Mouse (Mus musculus): ENCODE results near the gene Ank3.

Ank3 gene

GRCm38 (mm10) chr10:69716907-69717306 is 318.3 kb downstream of the Ank3 start:
- DNase-seq (ENCODE audit: low read depth, low spot score): no peak

- DNase-seq (ENCODE audit: low read depth, low spot score): no peak
These were observed 320.8 kb downstream of the Ank3 start for GRCm38 (mm10) chr10:69719421-69719820.

DNA sequence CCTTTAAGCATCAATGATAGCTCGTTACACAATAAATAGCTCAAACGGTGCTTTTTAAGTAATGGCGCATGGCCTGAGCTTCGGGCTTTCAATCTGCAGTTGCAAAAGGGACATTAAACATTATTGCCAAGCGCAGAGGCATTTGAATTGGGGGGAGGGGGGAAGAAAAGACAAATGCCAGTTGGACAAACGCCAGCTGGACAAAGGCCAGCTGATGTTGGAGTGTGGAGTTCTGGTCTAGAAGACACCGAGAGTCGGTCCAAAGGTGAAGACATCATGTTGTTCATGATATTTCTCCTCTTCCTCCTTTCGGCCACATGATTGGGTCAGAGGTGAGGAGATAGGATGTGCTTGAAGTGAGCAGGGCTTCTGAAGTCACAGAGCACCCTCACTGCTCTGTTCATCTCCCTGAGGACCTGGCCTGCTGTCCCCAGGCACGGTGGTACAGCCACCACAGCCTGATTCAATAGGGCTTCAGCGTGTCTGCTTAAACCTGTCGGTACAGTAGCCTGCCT is 321.4 kb downstream of the Ank3 start:
- peak; percentile 36 for DNase-seq (ENCODE audit: low read depth, low spot score)

- DNase-seq (ENCODE audit: low read depth, low spot score): no peak
These were observed 321.9 kb downstream of the Ank3 start for GRCm38 (mm10) chr10:69720452-69720851.

- no peak for DNase-seq (ENCODE audit: low read depth, low spot score)
These were observed 322.4 kb downstream of the Ank3 start for GRCm38 (mm10) chr10:69720899-69721490.

- DNase-seq (ENCODE audit: low read depth, low spot score): no peak
These were observed 325.6 kb downstream of the Ank3 start for GRCm38 (mm10) chr10:69724159-69724558.

GRCm38 (mm10) chr10:69725078-69725477 is 326.5 kb downstream of the Ank3 start:
- DNase-seq (ENCODE audit: low read depth, low spot score): no peak

- DNase-seq (ENCODE audit: low read depth, low spot score): no peak
These were observed 327.7 kb downstream of the Ank3 start for GRCm38 (mm10) chr10:69726265-69726664.

DNA sequence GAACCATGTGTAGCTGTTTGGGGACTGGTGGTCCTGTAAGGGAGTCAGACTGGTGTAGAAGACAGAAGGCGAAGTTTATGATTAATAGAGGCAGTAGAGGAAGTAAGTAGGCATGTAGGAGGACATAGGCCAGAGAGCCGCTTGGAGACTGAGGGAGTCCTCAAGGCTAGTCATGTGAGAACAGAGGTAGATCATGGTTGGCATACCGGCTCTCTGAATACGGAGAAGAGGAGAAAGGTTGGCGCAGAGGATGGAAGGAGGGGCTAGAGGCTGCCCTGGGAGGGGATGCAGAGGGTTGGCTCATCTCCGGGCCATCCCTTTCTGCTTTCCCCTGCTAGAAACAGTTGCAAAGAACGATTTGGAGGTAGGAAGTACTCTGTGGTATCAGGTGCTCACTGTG is 328.2 kb downstream of the Ank3 start:
- DNase-seq (ENCODE audit: low read depth, low spot score): no peak

DNA sequence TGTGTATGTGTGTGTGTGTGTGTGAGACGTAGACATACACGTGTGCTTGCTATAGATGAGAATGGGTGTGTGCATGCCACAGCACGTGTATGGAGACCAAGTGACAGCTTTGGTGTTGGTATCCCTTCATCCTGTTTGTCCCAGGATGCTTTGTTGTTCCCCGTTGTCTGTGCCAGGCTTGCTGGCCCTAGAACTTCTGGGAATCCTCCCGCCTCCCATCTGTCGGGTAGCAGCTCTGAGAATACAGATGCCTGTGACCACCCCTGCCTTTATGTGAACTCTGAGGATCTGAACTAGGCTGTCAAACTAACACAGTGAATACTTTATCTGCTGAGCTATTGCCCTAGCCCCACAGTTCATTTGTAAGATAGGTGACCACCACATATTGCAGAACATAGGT is 330.3 kb downstream of the Ank3 start:
- DNase-seq (ENCODE audit: low read depth, low spot score): no peak

- DNase-seq (ENCODE audit: low read depth, low spot score): no peak
These were observed 331.8 kb downstream of the Ank3 start for GRCm38 (mm10) chr10:69730351-69730871.

GRCm38 (mm10) chr10:69731341-69731740 is 332.8 kb downstream of the Ank3 start:
- no peak for DNase-seq (ENCODE audit: low read depth, low spot score)

DNA sequence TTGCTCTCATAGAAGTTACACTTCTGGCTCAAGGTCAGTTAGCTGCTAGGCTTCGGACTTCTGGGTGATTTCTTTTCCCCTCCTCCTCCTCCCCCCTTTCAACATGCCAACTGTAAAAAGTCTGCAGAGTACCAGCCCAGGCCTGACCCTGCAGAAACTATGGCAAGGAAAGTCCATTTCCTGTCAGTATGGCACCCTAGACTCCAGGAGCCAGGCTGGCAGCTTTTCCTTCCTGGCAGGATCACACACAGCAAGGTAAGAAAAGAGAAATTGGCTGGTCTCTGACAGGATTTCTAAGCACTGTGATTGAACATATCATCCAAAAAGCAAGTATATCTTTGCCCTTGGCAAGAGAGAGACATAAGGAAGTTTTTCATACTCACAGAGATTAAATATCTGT is 333.3 kb downstream of the Ank3 start:
- DNase-seq (ENCODE audit: low read depth, low spot score): no peak

DNA sequence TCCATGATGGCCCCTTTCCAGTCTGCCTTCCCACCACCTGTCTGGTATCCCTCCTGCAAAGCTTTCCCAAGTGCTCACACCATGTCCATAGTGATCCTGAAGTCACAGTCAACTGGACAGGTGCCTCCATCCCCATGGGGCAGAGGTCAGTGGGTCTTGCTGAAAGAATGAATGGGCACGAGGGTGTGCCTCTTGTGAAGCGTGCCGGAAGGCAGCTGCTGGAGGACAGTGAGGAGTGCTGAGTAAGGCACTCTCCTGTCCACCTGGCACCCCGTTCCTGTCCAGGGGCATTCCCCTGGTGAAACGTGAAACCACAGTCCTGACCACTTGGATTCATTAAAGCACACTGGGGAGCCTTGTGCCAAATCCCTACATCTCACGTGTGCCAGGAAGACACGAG is 337.7 kb downstream of the Ank3 start:
- no peak for DNase-seq (ENCODE audit: low read depth, low spot score)

- peak; percentile 21 for DNase-seq (ENCODE audit: low read depth, low spot score)
These were observed 340.2 kb downstream of the Ank3 start for GRCm38 (mm10) chr10:69738741-69739271.

- no peak for DNase-seq (ENCODE audit: low read depth, low spot score)
These were observed 344.0 kb downstream of the Ank3 start for GRCm38 (mm10) chr10:69742528-69742927.

DNA sequence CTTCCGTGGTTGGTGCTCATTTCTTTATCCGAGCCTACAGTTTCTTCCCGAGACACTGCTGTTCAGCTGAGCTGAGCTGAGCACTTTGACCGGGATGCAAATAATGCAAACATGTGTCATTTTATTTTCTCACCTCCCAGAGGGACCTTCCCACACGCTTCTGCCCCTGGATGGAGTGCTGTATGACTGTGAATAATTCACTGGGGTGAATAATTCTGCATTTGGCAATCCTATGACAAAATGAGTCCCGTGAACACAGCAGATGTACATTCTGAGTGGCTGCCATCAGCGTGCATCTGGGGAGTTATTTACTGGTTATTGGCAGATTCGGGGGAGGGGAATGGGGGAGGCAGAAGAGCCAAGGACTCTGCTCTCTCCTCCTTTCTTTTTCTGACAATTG is 345.6 kb downstream of the Ank3 start:
- DNase-seq (ENCODE audit: low read depth, low spot score): no peak

GRCm38 (mm10) chr10:69744871-69745270 is 346.3 kb downstream of the Ank3 start:
- no peak for DNase-seq (ENCODE audit: low read depth, low spot score)

DNA sequence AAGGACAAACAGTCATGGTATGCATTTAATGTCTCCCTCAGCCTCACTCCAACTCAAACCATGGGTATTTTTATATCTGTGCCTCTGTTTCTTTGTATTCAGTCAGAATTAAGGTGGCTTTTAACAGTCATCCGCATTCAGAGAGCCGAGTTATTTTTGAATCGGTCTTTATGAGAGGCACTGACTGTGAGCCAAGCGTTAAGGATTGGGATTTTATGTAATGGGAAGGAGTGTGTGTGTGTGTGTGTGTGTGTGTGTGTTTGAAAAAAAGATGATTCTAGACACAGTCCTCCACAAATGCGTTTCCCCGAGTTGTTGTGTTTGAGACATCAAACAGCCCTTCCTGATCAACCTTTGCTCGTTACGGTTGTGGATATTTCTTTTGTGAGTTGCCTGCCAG is 347.7 kb downstream of the Ank3 start:
- DNase-seq (ENCODE audit: low read depth, low spot score): no peak

GRCm38 (mm10) chr10:69746730-69747129 is 348.2 kb downstream of the Ank3 start:
- no peak for DNase-seq (ENCODE audit: low read depth, low spot score)

- DNase-seq (ENCODE audit: low read depth, low spot score): no peak
These were observed 352.8 kb downstream of the Ank3 start for GRCm38 (mm10) chr10:69751416-69751815.

DNA sequence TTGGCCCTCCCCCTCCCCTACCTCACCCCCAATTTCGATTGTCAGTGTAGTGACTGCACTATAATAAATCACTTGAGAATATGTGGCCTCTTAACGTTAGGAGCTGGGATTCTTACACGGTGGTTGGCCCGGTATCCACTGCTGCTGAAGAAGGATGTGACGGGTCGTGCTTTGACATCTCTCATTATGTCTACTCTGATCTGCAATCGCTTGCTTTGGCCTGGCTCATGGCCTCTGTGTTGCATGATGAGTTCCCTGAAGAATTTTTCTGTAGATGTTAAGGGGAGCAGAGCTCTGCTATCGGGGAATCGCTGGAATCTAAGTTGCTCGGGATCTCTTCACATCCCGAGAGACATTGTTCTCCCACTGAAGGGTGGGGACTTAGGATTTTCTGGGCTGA is 354.9 kb downstream of the Ank3 start:
- no peak for DNase-seq (ENCODE audit: low read depth, low spot score)

DNA sequence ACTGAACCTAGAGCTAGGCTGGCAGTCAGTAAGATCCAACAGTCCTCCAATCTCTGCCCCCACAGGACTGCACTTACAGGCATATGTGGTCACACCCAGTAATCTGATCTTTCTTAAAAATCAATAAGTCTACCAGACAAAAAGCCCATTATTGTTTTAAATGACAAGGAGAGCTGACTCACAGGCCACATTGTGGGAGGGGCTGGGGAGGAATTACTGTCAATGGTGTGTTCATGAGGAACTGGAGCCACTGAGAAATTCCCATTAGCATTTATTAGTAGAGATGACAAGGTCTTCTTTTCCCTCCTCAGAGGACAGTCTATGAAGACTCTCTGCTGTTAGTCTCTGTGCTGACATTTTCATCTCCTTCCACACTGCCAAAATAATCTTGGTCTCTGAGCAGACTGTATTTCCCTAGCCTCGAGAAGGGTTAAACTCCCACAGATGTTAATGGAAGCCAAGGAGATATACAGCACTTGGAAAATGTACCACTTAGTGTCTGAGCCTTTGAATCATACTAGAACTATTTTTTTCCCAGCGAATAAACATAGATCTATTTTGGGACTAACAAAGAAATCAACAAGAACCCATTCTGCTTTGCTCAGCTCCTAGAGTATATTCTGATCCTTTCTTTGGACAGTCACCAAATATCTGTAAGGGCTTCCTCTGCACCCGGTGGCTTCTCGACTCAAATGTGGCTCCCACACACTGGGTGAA is 358.5 kb downstream of the Ank3 start:
- DNase-seq (ENCODE audit: low read depth, low spot score): no peak

All from skeletal muscle tissue, adult 2 months (tissue).